Mouse (Mus musculus): ENCODE results near the gene Abl1. TPM values are rescaled to one million over a fixed set of nuclear protein-coding genes. Genes with fewer than 3 reads are reported as not detected.

The Abl1 gene
- total RNA-seq, 2 experiments from 2014 or later: 31.8 to 32.8 TPM

GRCm38 (mm10) chr2:31681731-31682235, 6.4 kb upstream of the Abl1 start:
- intact Hi-C loops (cut with DNase I): loop anchor here (2.0 kb wide), 1 partner anchor 233 kb away; no protein-coding TSS in a partner anchor

GRCm38 (mm10) chr2:31683666-31684065, 4.5 kb upstream of the Abl1 start:
- intact Hi-C loops (cut with DNase I): loop anchor here (1.0 to 2.0 kb wide), 3 partner anchors 103 to 231 kb away; no protein-coding TSS in a partner anchor
- peak; percentile 62 to 69 for DNase-seq

More at GRCm38 (mm10) chr2:31681731-31682235, 6.4 kb upstream of the Abl1 start:
- DNase-seq: no peak

DNA sequence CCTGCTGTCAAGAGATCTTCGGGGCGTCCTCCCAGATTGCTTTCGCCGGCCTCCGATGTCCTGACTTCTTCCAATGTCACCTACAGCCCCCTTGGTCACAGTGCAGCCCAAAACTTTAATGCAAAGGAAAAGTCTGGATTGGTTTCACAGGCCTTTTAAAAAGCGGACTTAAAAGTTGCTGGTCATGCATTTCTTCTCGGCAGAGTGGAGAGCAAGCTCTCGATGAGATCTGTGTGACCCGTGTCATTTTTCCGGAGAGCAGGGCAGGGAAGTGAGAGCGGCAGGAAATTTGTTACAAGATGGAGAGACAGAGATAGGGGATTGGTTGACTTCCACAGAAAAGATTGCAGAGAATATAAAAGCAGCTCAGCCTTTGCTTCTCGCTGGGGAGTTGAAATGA, 869 bp downstream of the Abl1 start:
- intact Hi-C loops (cut with DNase I): no loop called here
- no peak for DNase-seq

DNA sequence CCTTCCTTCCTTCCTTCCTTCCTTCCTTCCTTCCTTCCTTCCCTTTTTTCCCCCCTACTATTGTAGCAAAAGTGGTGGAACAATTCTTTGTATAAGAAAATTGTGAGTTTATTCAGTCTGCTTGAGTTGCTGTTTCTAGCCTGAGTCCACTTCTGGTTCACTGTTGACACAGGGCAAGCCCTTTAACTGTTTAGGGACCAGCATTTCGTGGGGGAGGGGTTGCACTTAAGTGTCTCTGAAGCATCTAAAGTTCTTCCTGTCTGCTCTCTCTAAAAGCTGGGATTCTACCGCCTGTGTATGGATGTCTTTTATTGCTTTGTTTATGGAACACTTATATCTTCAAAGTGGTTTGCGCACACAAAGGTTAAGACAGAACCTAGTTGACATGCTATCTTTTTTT, 1.9 kb downstream of the Abl1 start:
- intact Hi-C loops (cut with DNase I): loop anchor here (5.0 kb wide), 1 partner anchor 37 kb away; no protein-coding TSS in a partner anchor
- no peak for DNase-seq

DNA sequence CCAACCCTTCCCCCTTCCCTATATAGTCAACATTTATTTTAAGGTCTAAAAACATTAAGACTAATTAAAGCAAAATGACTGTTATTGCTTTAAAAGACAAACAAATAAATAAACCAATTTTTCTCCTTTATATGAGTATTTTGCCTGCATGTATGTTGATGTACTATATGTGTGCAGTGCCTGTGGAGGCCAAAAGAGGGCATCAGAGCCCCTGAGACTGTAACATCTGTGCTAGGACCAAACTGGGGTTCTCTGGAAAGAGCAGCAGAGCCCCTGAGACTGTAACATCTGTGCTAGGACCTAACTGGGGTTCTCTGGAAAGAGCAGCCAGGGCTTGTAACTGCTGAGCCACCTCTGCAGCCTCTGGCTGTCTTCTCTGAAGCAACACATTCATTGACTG, 10.0 kb downstream of the Abl1 start:
- DNase-seq: no peak

DNA sequence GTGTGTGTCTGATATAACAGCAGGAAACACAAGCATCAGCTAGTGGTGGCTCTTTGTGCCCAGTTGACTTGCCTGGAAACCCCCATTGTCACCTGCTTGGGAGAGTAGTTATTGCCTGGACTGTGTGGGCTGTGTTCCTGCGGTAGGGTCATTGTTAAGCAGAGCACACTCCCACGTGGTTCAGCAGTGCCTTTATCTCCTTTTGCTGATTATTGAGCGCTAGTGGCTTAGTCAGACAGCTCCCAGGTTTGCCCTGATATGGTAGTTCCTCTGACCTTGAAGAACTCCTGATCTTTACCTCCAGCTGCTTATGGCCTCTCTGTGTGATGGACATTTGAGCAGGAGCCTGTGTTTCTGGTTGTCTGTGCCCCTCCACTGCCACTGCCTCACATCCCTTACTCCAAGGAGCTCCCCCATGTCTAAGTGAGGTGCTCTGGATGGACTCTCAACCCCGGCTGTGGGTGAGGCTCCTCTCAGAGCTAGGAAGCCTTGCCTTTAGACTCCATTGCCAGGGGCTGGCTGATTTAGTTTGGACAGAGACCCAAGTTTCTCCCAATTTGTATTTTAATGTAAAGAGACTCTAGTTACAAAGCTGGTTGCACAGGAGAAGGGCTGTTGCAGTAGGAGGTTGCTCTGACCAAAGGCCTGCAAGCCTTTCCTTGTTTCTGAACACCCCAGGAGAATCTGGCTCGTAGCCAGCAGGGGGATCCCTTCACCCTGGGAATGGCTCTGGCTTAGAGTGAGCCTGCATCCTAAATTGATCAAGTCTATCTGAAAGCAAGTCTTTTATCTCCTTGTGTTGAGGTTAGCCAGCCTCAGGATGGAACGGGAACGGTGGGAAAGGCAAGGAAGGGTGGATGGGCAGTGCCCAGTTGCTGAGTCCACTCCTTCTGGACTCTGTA, 12.6 kb downstream of the Abl1 start:
- DNase-seq: no peak
- intact Hi-C loops (cut with DNase I): no loop called here

More for the DNA sequence above, 10.0 kb downstream of the Abl1 start:
- intact Hi-C loops (cut with DNase I): no loop called here

DNA sequence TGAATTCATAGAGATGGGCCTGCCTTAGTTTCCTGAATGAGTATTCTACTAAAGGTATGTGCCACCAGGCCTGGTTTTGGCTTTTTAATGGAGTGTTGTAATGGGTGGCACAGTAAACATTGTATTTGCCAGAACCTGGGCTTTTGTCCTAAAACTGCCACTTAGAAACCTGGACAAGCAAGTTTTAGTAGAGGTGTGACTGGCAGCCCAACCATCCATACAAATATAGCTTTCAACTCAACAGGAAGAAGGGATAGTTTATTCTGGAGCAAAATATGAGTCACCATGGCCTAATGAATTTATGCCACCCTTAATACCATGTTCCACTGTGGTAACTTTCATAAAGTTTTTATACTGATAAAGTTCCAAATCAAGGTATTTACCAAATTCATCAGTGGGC, 15.1 kb downstream of the Abl1 start:
- intact Hi-C loops (cut with DNase I): no loop called here
- DNase-seq: no peak

GRCm38 (mm10) chr2:31705914-31706313, 17.7 kb downstream of the Abl1 start:
- intact Hi-C loops (cut with DNase I): no loop called here
- DNase-seq: no peak

DNA sequence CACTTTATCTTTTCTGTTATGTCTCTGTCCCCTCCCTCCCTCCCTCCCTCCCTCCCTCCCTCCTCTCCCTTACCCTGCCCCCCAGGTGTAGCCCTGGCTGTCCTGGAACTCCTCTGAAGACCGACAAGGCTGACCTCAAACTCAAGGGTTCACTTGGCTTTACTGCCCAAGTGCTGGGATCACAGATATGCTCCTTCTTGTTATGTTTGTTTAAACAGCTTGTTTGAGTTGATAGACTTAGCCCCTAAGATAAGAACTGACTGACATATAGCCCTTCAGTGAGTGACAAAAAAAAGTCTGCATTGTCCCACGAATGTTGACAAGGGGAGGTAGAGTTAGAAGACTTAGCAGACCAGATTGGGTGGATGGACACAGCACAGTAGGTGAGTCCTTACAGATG, 18.4 kb downstream of the Abl1 start:
- intact Hi-C loops (cut with DNase I): no loop called here
- no peak for DNase-seq

- no peak for DNase-seq
- intact Hi-C loops (cut with DNase I): no loop called here
Measured at GRCm38 (mm10) chr2:31712716-31713115, 24.5 kb downstream of the Abl1 start.

- intact Hi-C loops (cut with DNase I): no loop called here
- no peak for DNase-seq
Measured at GRCm38 (mm10) chr2:31713813-31714212, 25.6 kb downstream of the Abl1 start.

DNA sequence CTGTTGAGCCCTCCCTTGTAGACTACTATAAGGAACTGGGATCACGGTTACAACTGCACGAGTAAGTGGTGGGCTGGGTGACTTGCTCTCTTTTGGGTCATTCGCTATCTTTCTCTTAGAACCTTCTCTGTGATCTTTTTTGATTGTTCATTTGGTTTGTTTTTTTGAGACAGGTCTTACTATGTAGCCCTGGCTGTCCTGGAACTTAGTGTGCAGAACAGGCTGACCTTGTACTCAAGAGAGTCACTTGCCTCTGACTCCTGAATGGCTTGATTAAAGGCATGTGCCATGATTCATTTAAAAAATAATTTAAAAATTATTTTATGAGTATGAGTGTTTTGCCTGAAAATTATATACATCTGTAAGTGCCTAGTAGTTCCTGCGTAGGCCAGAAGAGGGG, 26.6 kb downstream of the Abl1 start:
- DNase-seq: no peak
- intact Hi-C loops (cut with DNase I): no loop called here

GRCm38 (mm10) chr2:31715985-31716384, 27.8 kb downstream of the Abl1 start:
- intact Hi-C loops (cut with DNase I): no loop called here
- DNase-seq: no peak

GRCm38 (mm10) chr2:31719202-31719880, 31.2 kb downstream of the Abl1 start:
- intact Hi-C loops (cut with DNase I): no loop called here
- no peak for DNase-seq

GRCm38 (mm10) chr2:31719944-31720343, 31.8 kb downstream of the Abl1 start:
- no peak for DNase-seq
- intact Hi-C loops (cut with DNase I): no loop called here

- intact Hi-C loops (cut with DNase I): loop anchor here (1.0 kb wide), 1 partner anchor 65 kb away; no protein-coding TSS in a partner anchor
- DNase-seq: no peak
Measured at GRCm38 (mm10) chr2:31720783-31721182, 32.6 kb downstream of the Abl1 start.

GRCm38 (mm10) chr2:31724730-31725490, 36.7 kb downstream of the Abl1 start:
- DNase-seq: no peak
- intact Hi-C loops (cut with DNase I): loop anchor here (5.0 kb wide), 1 partner anchor 33 kb away; no protein-coding TSS in a partner anchor

DNA sequence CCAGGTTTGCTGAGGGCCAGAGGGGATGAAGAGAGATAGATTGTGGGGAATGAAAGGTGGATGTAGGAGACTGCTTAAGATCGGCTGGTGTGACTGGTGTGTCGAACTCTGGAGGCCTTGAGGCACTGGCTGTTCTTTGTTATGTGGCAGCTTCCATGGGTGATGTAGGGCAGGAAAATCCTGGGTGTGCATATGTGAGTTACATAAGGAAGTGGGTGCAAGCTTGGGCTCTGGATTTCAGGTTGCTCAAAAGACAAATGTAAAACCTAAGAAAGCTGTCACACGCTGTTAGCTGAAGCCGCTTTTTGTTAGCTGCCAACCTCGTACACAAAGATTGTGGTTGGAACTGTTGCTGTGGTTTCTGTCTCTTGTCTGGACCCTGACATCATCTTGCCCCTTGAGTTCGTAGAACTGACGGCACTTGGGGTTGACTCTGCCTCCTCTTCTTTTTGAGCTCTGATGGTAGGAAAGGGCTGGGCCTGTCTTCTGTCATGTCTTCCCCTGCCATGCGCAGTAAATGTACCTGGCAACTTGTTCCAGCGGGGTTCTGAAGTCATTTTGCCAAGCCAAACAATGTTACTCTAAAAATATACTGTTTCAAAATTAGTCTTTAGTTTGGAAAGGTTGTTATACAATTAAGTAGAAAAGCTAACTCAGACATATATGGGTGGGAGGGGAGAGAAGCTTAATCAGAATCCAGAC, 39.6 kb downstream of the Abl1 start:
- intact Hi-C loops (cut with DNase I): loop anchor here (5.0 kb wide), 1 partner anchor 35 kb away; no protein-coding TSS in a partner anchor
- no peak for DNase-seq

GRCm38 (mm10) chr2:31730640-31731039, 42.5 kb downstream of the Abl1 start:
- intact Hi-C loops (cut with DNase I): loop anchor here (5.0 kb wide), 1 partner anchor 52 kb away; no protein-coding TSS in a partner anchor
- DNase-seq: no peak

GRCm38 (mm10) chr2:31732497-31732896, 44.3 kb downstream of the Abl1 start:
- DNase-seq: no peak
- intact Hi-C loops (cut with DNase I): loop anchor here (5.0 kb wide), 1 partner anchor 50 kb away; no protein-coding TSS in a partner anchor
